Mouse (Mus musculus): Measurements from ENCODE around the gene Rap1gap.

Gene Rap1gap

GRCm38 (mm10) chr4:137661547-137661946 lies 3.0 kb upstream of the Rap1gap start:
- no peak for DNase-seq (ENCODE audit: low spot score)

GRCm38 (mm10) chr4:137663491-137663890 lies 1.0 kb upstream of the Rap1gap start:
- DNase-seq (ENCODE audit: low spot score), result no peak

GRCm38 (mm10) chr4:137664980-137665675 lies 602 bp downstream of the Rap1gap start:
- no peak for DNase-seq (ENCODE audit: low spot score)

- no peak for DNase-seq (ENCODE audit: low spot score)
Observed at GRCm38 (mm10) chr4:137665791-137666190, 1.3 kb downstream of the Rap1gap start.

GRCm38 (mm10) chr4:137666283-137666957 lies 1.9 kb downstream of the Rap1gap start:
- DNase-seq (ENCODE audit: low spot score), result no peak

GRCm38 (mm10) chr4:137666958-137667345 lies 2.4 kb downstream of the Rap1gap start:
- DNase-seq (ENCODE audit: low spot score), result no peak

- DNase-seq (ENCODE audit: low spot score), result no peak
Observed at GRCm38 (mm10) chr4:137667747-137668146, 3.2 kb downstream of the Rap1gap start.

GRCm38 (mm10) chr4:137671711-137672500 lies 7.4 kb downstream of the Rap1gap start:
- no peak for DNase-seq (ENCODE audit: low spot score)

GRCm38 (mm10) chr4:137675566-137675965 lies 11.0 kb downstream of the Rap1gap start:
- no peak for DNase-seq (ENCODE audit: low spot score)

- peak; percentile 77 for DNase-seq (ENCODE audit: low spot score)
Observed at GRCm38 (mm10) chr4:137676057-137676456, 11.5 kb downstream of the Rap1gap start.

- no peak for DNase-seq (ENCODE audit: low spot score)
Observed at GRCm38 (mm10) chr4:137676700-137677484, 12.4 kb downstream of the Rap1gap start.

GRCm38 (mm10) chr4:137677906-137678305 lies 13.4 kb downstream of the Rap1gap start:
- DNase-seq (ENCODE audit: low spot score), result no peak

GRCm38 (mm10) chr4:137678568-137678967 lies 14.0 kb downstream of the Rap1gap start:
- no peak for DNase-seq (ENCODE audit: low spot score)

GRCm38 (mm10) chr4:137679979-137680550 lies 15.5 kb downstream of the Rap1gap start:
- no peak for DNase-seq (ENCODE audit: low spot score)

- DNase-seq (ENCODE audit: low spot score), result no peak
Observed at GRCm38 (mm10) chr4:137680721-137681120, 16.2 kb downstream of the Rap1gap start.

- DNase-seq (ENCODE audit: low spot score), result peak; percentile 54
Observed at GRCm38 (mm10) chr4:137681408-137682104, 17.0 kb downstream of the Rap1gap start.

- no peak for DNase-seq (ENCODE audit: low spot score)
Observed at GRCm38 (mm10) chr4:137682961-137683453, 18.5 kb downstream of the Rap1gap start.

- DNase-seq (ENCODE audit: low spot score), result no peak
Observed at GRCm38 (mm10) chr4:137684830-137685343, 20.4 kb downstream of the Rap1gap start.

GRCm38 (mm10) chr4:137686303-137686702 lies 21.8 kb downstream of the Rap1gap start:
- DNase-seq (ENCODE audit: low spot score), result no peak

- no peak for DNase-seq (ENCODE audit: low spot score)
Observed at GRCm38 (mm10) chr4:137687234-137687825, 22.8 kb downstream of the Rap1gap start.
